Mouse (Mus musculus) G1E (cell line): Measurements from ENCODE around the gene Hoxa5. TPM values are rescaled to one million over a fixed set of nuclear protein-coding genes. Genes with fewer than 3 reads are reported as not detected.

Experiments used
- ATAC-seq: 2 replicates; pipeline ENCODE4 v1.8.0; 2016; ENCODE audit warnings: mild to moderate bottlenecking; ENCODE audit not compliant: insufficient number of reproducible peaks, poor library complexity, low FRiP score, severe bottlenecking; ENCODE audit errors: extremely low read depth
- DNase-seq: peaks from one replicate; pipeline ENCODE4 v3.0.0; 2012; ENCODE audit warnings: low spot score
- H3K27me3 ChIP-seq: 2 replicates; pipeline ENCODE4 v1.6.1; 2012; ENCODE audit warnings: mild to moderate bottlenecking, low read length, inconsistent platforms; ENCODE audit not compliant: insufficient read depth
- H3K36me3 ChIP-seq: replicated peaks from 2 replicates; pipeline ENCODE3; 2012; ENCODE audit warnings: mild to moderate bottlenecking, inconsistent platforms
- H3K4me1 ChIP-seq: 2 replicates; pipeline ENCODE4 v1.6.1; 2012; ENCODE audit warnings: low read depth, low read length, inconsistent platforms, mixed read lengths; ENCODE audit not compliant: insufficient read depth
- H3K4me3 ChIP-seq: 2 replicates; pipeline ENCODE4 v1.5.1; 2012; ENCODE audit warnings: low read depth, mild to moderate bottlenecking, inconsistent platforms, low read length, moderate library complexity, mixed read lengths
- H3K9me3 ChIP-seq: replicated peaks from 2 replicates; pipeline ENCODE4 v1.6.1; 2012; ENCODE audit warnings: inconsistent platforms
- CTCF ChIP-seq: IDR thresholded peaks from 2 replicates; pipeline ENCODE4 v1.5.1; 2012; ENCODE audit warnings: low read depth, low read length, inconsistent platforms, mixed read lengths
- GATA1 ChIP-seq: IDR thresholded peaks from 2 replicates; pipeline ENCODE4 v1.6.1; 2012; ENCODE audit warnings: borderline replicate concordance, low read length, inconsistent platforms, mixed read lengths
- GATA2 ChIP-seq: IDR thresholded peaks from 2 replicates; pipeline ENCODE4 v1.6.1; 2012; ENCODE audit warnings: low read depth, low read length, inconsistent platforms, borderline replicate concordance
- POLR2AphosphoS5 ChIP-seq: IDR thresholded peaks from 2 replicates; pipeline ENCODE4 v1.6.1; 2012; ENCODE audit warnings: low read depth, low read length, inconsistent platforms; ENCODE audit not compliant: insufficient replicate concordance
- TAL1 ChIP-seq: conservative IDR thresholded peaks from 2 replicates; pipeline ENCODE4 v1.6.1; 2012; ENCODE audit warnings: low read depth, low read length, inconsistent platforms, mixed read lengths
- polyA plus RNA-seq: library from polyadenylated mRNA; stranded (reverse); fragments of >175 nt; gene quantifications from 2 replicates; pipeline ENCODE4 v1.2.3, GENCODE M21; 2012
- total RNA-seq, 2 experiments: library from RNA; stranded (forward) in 1 of 2; stranded (reverse) in 1 of 2; fragments of 200-1000 nt in 1 of 2; fragments of >200 nt in 1 of 2; fragmentation: Nextera tagmentation in 1 of 2; gene quantifications; 2 replicates each; pipeline ENCODE4 v1.2.3; 2014 to 2017

Hoxa5 gene
- total and polyA plus RNA-seq, 3 experiments = 0.05 TPM; not detected in 2

GRCm38 (mm10) chr6:52165441-52166370 is 38.7 kb downstream of the Hoxa5 start:
- TF ChIP-seq TAL1 (no peak), CTCF (no peak), GATA2 (no peak), POLR2AphosphoS5 (no peak), GATA1 (no peak)
- H3K4me1 ChIP-seq = no peaks in the 10 kb centered on the region
- ATAC-seq (no peak), DNase-seq (no peak)
- no peaks in the 10 kb centered on the region for H3K36me3 ChIP-seq
- no peaks in the 10 kb centered on the region for H3K9me3 ChIP-seq
- H3K4me3 ChIP-seq = no peak overlapping the region
- peaks cover 72% of the 10 kb centered on the region for H3K27me3 ChIP-seq

- ATAC-seq = no peak
- Histone ChIP-seq H3K4me3 (no peak within 1 kb of the TSS), H3K27me3 (peaks cover 67% of the 10 kb centered on the region), H3K9me3 (no peaks in the 10 kb centered on the region), H3K4me1 (no peaks in the 10 kb centered on the region), H3K36me3 (no peaks in the 10 kb centered on the region)
- TF ChIP-seq TAL1 = no peak
- no peak for TF ChIP-seq GATA1
- TF ChIP-seq CTCF = no peak
- no peak for TF ChIP-seq GATA2
- no peak for TF ChIP-seq POLR2AphosphoS5
- DNase-seq = no peak
Measured at GRCm38 (mm10) chr6:52164626-52165440, 39.6 kb downstream of the Hoxa5 start, which contains the start of gene Hoxa2. Gene Hoxa2, minus strand, starts transcription at chr6:52164831.

DNA sequence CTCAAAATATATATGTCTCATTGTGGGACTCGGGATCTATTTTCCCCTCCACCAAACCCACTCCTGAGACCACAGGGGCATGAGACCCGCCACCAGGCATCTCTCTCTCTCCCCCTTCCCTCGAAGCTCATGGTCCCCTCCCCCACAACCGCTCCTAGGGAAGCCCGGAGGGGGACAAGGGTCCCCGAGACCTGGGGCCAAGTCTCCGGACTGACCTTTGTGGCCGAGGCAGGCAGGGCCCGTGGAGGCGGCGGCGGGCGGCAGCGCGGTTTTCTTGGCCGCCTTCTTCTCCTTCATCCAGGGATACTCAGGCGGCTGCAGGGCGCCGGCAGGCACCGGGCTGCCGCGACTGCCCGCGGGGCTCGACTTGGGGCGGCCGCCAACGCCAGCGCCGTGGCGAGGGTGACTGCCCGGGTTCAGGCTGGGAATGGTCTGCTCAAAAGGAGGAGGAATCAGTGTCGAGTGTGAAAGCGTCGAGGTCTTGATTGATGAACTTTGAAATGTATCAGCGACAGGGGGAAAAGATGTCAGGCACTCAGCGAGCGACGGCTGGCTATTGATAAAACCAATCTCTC is 40.2 kb downstream of the Hoxa5 start:
- H3K9me3 ChIP-seq = no peaks in the 10 kb centered on the region
- no peaks in the 10 kb centered on the region for H3K36me3 ChIP-seq
- no peak for ATAC-seq
- TF ChIP-seq TAL1 (no peak), CTCF (no peak), GATA2 (no peak), GATA1 (no peak), POLR2AphosphoS5 (no peak)
- no peaks in the 10 kb centered on the region for H3K4me1 ChIP-seq
- no peak overlapping the region for H3K4me3 ChIP-seq
- H3K27me3 ChIP-seq = peaks cover 69% of the 10 kb centered on the region
- DNase-seq = no peak

DNA sequence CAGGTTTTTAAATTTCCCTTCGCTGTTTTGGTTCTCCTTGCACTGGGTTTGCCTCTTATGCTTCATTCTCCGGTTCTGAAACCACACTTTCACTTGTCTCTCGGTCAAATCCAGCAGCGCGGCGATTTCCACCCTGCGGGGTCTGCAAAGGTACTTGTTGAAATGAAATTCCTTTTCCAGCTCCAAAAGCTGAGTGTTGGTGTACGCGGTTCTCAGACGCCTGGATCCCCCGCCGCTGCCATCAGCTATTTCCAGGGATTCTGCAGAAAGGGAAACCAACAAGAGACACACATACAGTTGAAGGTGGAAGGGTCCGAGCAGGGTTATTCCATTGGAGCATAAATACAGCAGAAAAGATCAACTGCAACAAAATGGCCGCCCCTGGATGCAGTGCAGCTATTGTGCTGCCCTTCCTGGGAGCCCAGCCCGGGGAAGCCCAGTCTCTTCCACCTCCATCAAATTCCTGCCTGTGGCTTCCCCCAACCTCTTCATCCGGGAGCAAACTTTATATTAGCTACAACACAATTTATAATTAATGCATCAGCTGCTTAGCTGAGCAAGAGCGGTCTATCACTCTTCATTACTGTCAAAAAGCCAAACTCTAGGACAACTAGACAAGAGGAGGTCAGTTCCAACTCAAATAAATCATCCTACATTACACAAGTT is 40.9 kb downstream of the Hoxa5 start:
- H3K4me3 ChIP-seq = no peak overlapping the region
- TF ChIP-seq TAL1 (no peak), CTCF (no peak), GATA1 (no peak), POLR2AphosphoS5 (no peak), GATA2 (no peak)
- H3K9me3 ChIP-seq = no peaks in the 10 kb centered on the region
- DNase-seq = no peak
- H3K27me3 ChIP-seq = peaks cover 65% of the 10 kb centered on the region
- no peak for ATAC-seq
- H3K4me1 ChIP-seq = no peaks in the 10 kb centered on the region
- H3K36me3 ChIP-seq = no peaks in the 10 kb centered on the region

GRCm38 (mm10) chr6:52162611-52163365 is 41.6 kb downstream of the Hoxa5 start:
- Histone ChIP-seq H3K4me3 (no peak overlapping the region), H3K27me3 (peaks cover 59% of the 10 kb centered on the region), H3K4me1 (no peaks in the 10 kb centered on the region), H3K9me3 (no peaks in the 10 kb centered on the region), H3K36me3 (no peaks in the 10 kb centered on the region)
- ATAC-seq (no peak), DNase-seq (no peak)
- TF ChIP-seq CTCF (no peak), GATA2 (no peak), GATA1 (no peak)
